Mouse (Mus musculus) heart, postnatal 0 days (tissue): ENCODE data around the gene Alkbh6.

Experiments used
- CTCF ChIP-seq: IDR thresholded peaks from 2 replicates; pipeline ENCODE4 v1.5.1; 2016; ENCODE audit warnings: antibody characterized with exemption, control low read depth, low read depth
- EP300 ChIP-seq: IDR thresholded peaks from 2 replicates; pipeline ENCODE4 v1.6.1; 2016; ENCODE audit warnings: antibody characterized with exemption, low read depth

DNA sequence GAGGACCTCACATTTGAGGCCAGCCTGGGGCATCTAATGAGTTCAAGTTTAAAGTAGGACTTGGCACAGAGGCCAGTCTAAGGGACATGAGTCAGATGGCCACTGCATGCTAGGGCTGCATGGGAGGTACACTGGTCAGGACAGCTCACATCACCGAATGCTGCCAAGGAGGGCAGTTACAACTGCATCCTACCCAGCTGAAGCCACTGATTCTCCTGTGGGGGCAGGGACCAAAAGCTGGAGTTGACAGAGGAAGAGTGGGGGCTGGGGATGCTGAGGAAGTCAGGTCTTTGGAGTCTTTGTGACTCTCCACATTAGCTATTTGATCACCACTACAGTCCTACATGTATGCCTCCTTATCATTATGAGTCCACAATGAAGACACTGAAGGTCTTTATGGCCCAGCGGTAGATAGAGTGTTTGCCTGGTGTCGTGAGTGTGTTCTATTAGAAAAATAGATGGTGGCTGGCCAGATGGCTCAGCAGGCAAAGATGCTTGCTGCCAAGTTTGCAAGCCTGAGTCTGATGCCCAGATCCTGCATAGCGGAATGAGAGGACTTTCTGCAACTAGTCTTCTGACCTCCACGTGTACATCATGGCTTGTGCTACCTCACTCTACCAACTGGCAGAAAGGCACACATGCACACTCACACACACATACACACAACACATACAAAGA lies 31.1 kb downstream of the Alkbh6 start:
- TF ChIP-seq CTCF (no peak), EP300 (no peak)
